Mouse (Mus musculus) heart, adult 2 months (tissue): Measurements from ENCODE around the gene Cpz. TPM values are rescaled to one million over a fixed set of nuclear protein-coding genes. Genes with fewer than 3 reads are reported as not detected.

Experiments used
- DNase-seq, 2 experiments: peaks; one replicate each; pipeline ENCODE4 v3.0.0; 2021
- H3K27ac ChIP-seq: fragments of 200-600 bp; 2 replicates; pipeline ENCODE4 v1.8.1; 2022
- H3K27me3 ChIP-seq: fragments of 200-500 bp; 2 replicates; pipeline ENCODE4 v1.6.1; 2012; ENCODE audit warnings: mild to moderate bottlenecking, low read length, inconsistent platforms, mixed read lengths; ENCODE audit not compliant: control insufficient read depth, insufficient read depth
- H3K36me3 ChIP-seq: fragments of 200-500 bp; 2 replicates; pipeline ENCODE4 v1.6.1; 2012; ENCODE audit warnings: low read length, inconsistent platforms; ENCODE audit not compliant: control insufficient read depth, insufficient read depth
- H3K4me1 ChIP-seq: fragments of 200-500 bp; 2 replicates; pipeline ENCODE4 v1.6.1; 2011; ENCODE audit warnings: low read length; ENCODE audit not compliant: control insufficient read depth, insufficient read depth
- H3K4me3 ChIP-seq: fragments of 200-600 bp; 2 replicates; pipeline ENCODE4 v1.8.1; 2022
- H3K79me2 ChIP-seq: fragments of 200-500 bp; replicated peaks from 2 replicates; pipeline ENCODE4 v1.6.1; 2012; ENCODE audit warnings: mild to moderate bottlenecking, inconsistent platforms, low read length, moderate library complexity, mixed read lengths; ENCODE audit not compliant: control insufficient read depth, insufficient read depth
- H3K9ac ChIP-seq: fragments of 200-500 bp; 2 replicates; pipeline ENCODE4 v1.6.1; 2012; ENCODE audit warnings: low read depth, mild to moderate bottlenecking, control low read depth, inconsistent platforms, low read length, mixed read lengths
- CTCF ChIP-seq: fragments of 200-600 bp; IDR thresholded peaks from 2 replicates; pipeline ENCODE4 v1.8.1; 2022; ENCODE audit warnings: antibody characterized with exemption, mild to moderate bottlenecking, moderate library complexity
- EP300 ChIP-seq: fragments of 200-500 bp; IDR thresholded peaks from 2 replicates; pipeline ENCODE4 v1.6.1; 2011; ENCODE audit warnings: low read depth, low read length, control low read depth; ENCODE audit not compliant: insufficient read depth
- POLR2A ChIP-seq: fragments of 200-500 bp; IDR thresholded peaks from 2 replicates; pipeline ENCODE4 v1.6.1; 2011; ENCODE audit warnings: mild to moderate bottlenecking, low read depth, low read length, control low read depth; ENCODE audit not compliant: insufficient read depth
- WGBS: fragments of 180-500 bp; shearing (Covaris S2); methylation state at CpG from one replicate; pipeline ENCODE4 v1.1.7; 2018; 5-methylcytosine and 5-hydroxymethylcytosine counted together
- intact Hi-C: fragments of 180-260 bp; cut with DNase I; formaldehyde crosslinking; loops from one replicate; pipeline ENCODE4 v1.15.1; 2025
- polyA plus RNA-seq: library from polyadenylated mRNA; depleted of rRNA; stranded (reverse); fragments of >200 nt; gene quantifications from 2 replicates; pipeline ENCODE4 v1.2.3, GENCODE M21; 2012
- total RNA-seq, 2 experiments: library from RNA; stranded (reverse); gene quantifications; 2 replicates each; pipeline ENCODE4 v1.2.3; 2021

Cpz gene
- total and polyA plus RNA-seq, 3 experiments, result 0.39 to 2.3 (median 0.50) TPM

GRCm38 (mm10) chr5:35495989-35496388, 29.5 kb downstream of the Cpz start:
- 30% methylated on average over 5 of the region's 5 CpGs for WGBS
- no peak overlapping the region for H3K9ac ChIP-seq
- no peaks in the 10 kb centered on the region for H3K36me3 ChIP-seq
- no peak for TF ChIP-seq CTCF
- no peak for TF ChIP-seq POLR2A
- no peak for TF ChIP-seq EP300
- H3K4me1 ChIP-seq, result no peaks in the 10 kb centered on the region
- H3K4me3 ChIP-seq, result no peak overlapping the region
- no peak overlapping the region for H3K27ac ChIP-seq
- H3K79me2 ChIP-seq, result no peaks in the 10 kb centered on the region
- no peaks in the 10 kb centered on the region; the same call in 1 of the 2 replicates for H3K27me3 ChIP-seq
- intact Hi-C loops, result no loop called here
- no peak for DNase-seq

GRCm38 (mm10) chr5:35494773-35495390, 30.6 kb downstream of the Cpz start:
- Histone ChIP-seq H3K4me3 (no peak overlapping the region), H3K79me2 (no peaks in the 10 kb centered on the region), H3K27me3 (no peaks in the 10 kb centered on the region; the same call in 1 of the 2 replicates), H3K9ac (no peak overlapping the region), H3K4me1 (no peaks in the 10 kb centered on the region), H3K36me3 (no peaks in the 10 kb centered on the region), H3K27ac (no peak overlapping the region)
- 64% methylated on average over 8 of the region's 8 CpGs for WGBS
- DNase-seq, result no peak
- intact Hi-C loops, result no loop called here
- TF ChIP-seq CTCF, result no peak
- no peak for TF ChIP-seq EP300
- TF ChIP-seq POLR2A, result no peak

- intact Hi-C loops, result no loop called here
- H3K27me3 ChIP-seq, result no peaks in the 10 kb centered on the region; the same call in 1 of the 2 replicates
- H3K36me3 ChIP-seq, result no peaks in the 10 kb centered on the region
- no peaks in the 10 kb centered on the region for H3K4me1 ChIP-seq
- no peak overlapping the region for H3K9ac ChIP-seq
- TF ChIP-seq POLR2A (no peak), CTCF (no peak), EP300 (no peak)
- H3K4me3 ChIP-seq, result no peak overlapping the region
- DNase-seq, result no peak
- H3K79me2 ChIP-seq, result no peaks in the 10 kb centered on the region
- WGBS, result 80% methylated on average over 12 of the region's 12 CpGs
- no peak overlapping the region for H3K27ac ChIP-seq
These were observed 31.7 kb downstream of the Cpz start for GRCm38 (mm10) chr5:35493770-35494169.

DNA sequence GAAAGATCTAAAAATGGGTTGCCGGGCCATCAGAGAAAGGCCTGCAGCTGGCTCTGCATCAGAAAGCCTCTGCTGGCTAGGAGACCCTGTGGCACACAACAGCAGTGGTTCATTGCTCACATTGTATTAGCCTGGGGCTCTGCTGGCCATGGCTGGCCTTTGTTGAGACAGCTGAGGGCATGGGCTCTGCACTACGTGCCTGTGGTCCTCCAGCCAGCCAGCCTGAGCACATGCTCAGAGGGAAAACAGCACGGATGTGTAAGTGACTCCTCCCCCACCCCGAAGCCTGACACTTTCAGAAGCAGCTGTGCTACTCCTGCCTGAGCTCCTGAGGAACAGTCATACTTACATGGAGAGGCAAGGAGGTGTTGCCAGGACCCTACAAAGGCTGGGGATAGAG, 46.0 kb downstream of the Cpz start:
- no peaks in the 10 kb centered on the region for H3K4me1 ChIP-seq
- no peak overlapping the region for H3K27ac ChIP-seq
- H3K9ac ChIP-seq, result no peak overlapping the region
- 41% methylated on average over 4 of the region's 4 CpGs for WGBS
- intact Hi-C loops, result no loop called here
- H3K79me2 ChIP-seq, result no peaks in the 10 kb centered on the region
- no peak for DNase-seq
- H3K4me3 ChIP-seq, result no peak overlapping the region
- H3K36me3 ChIP-seq, result no peaks in the 10 kb centered on the region
- H3K27me3 ChIP-seq, result peaks cover 2% of the 10 kb centered on the region; the same call in 1 of the 2 replicates
- no peak for TF ChIP-seq POLR2A
- no peak for TF ChIP-seq CTCF
- TF ChIP-seq EP300, result no peak

- Histone ChIP-seq H3K4me1 (no peaks in the 10 kb centered on the region), H3K4me3 (no peak overlapping the region), H3K27ac (no peak overlapping the region), H3K27me3 (no peaks in the 10 kb centered on the region; the same call in 1 of the 2 replicates), H3K9ac (no peak overlapping the region), H3K79me2 (no peaks in the 10 kb centered on the region), H3K36me3 (no peaks in the 10 kb centered on the region)
- TF ChIP-seq POLR2A, result no peak
- TF ChIP-seq CTCF, result peak; percentile 38
- 47% methylated on average over 6 of the region's 6 CpGs for WGBS
- DNase-seq, result no peak
- intact Hi-C loops, result no loop called here
These were observed 50.3 kb downstream of the Cpz start for GRCm38 (mm10) chr5:35475236-35475635.

- Histone ChIP-seq H3K9ac (no peak overlapping the region), H3K36me3 (no peaks in the 10 kb centered on the region), H3K27me3 (no peaks in the 10 kb centered on the region), H3K4me3 (no peak overlapping the region), H3K27ac (no peak overlapping the region), H3K4me1 (no peaks in the 10 kb centered on the region), H3K79me2 (no peaks in the 10 kb centered on the region)
- 28% methylated on average over 7 of the region's 7 CpGs for WGBS
- intact Hi-C loops, result no loop called here
- TF ChIP-seq CTCF (no peak), POLR2A (no peak), EP300 (no peak)
- no peak for DNase-seq
These were observed 54.5 kb downstream of the Cpz start for GRCm38 (mm10) chr5:35470885-35471528.
